Mouse (Mus musculus) liver, embryonic 12.5 days (tissue): Measurements from ENCODE around the gene Etv2. TPM values are rescaled to one million over a fixed set of nuclear protein-coding genes. Genes with fewer than 3 reads are reported as not detected.

Source experiments
- microRNA-seq: library from miRNA; unstranded; fragments of <30 nt; microRNA quantifications from one replicate; pipeline ENCODE4, GENCODE M21; 2017
- polyA plus RNA-seq: library from polyadenylated mRNA; unstranded; fragments of >200 nt; fragmentation: Nextera tagmentation; extraction: Ambion mirVana; gene quantifications from 2 replicates; pipeline ENCODE4 v1.2.1, GENCODE M21; 2016

Gene Etv2
- polyA plus RNA-seq, 1 experiment from 2014 or later, result 0.19 TPM

Small RNA genes lying within 50 kb of the gene (microRNA-seq; reads per million reads assigned to microRNA genes)
- not detected for gene Mir3569

Other genes with a start within 250 kb of the Etv2 start
- gene Tyrobp, start 222.1 kb downstream of the Etv2 start, polyA plus RNA-seq, result 51.1 and 52.7 TPM in 2 replicates
- gene Hcst, start 216.0 kb downstream of the Etv2 start, polyA plus RNA-seq, result 3.0 and 4.1 TPM in 2 replicates
- gene Nfkbid, start 214.1 kb downstream of the Etv2 start, polyA plus RNA-seq, result 1.5 and 2.1 TPM in 2 replicates
- 7.5 and 8.2 TPM in 2 replicates for gene Aplp1, start 190.3 kb downstream of the Etv2 start, polyA plus RNA-seq
- gene Kirrel2, start 178.2 kb downstream of the Etv2 start, polyA plus RNA-seq, result 0.05 and 0.17 TPM in 2 replicates
- 0.14 and 0.18 TPM in 2 replicates for gene Nphs1, start 177.5 kb downstream of the Etv2 start, polyA plus RNA-seq
- gene Prodh2, start 142.2 kb downstream of the Etv2 start, polyA plus RNA-seq, result 21.1 and 22.3 TPM in 2 replicates
- 4.0 and 4.8 TPM in 2 replicates for gene Arhgap33, start 100.8 kb downstream of the Etv2 start, polyA plus RNA-seq
- 5.0 and 5.4 TPM in 2 replicates for gene Hspb6, start 83.7 kb downstream of the Etv2 start, polyA plus RNA-seq
- 5.3 and 5.6 TPM in 2 replicates for gene Proser3, start 83.6 kb downstream of the Etv2 start, polyA plus RNA-seq
- gene Lin37, start 76.0 kb downstream of the Etv2 start, polyA plus RNA-seq, result 30.3 and 31.4 TPM in 2 replicates
- gene U2af1l4, start 72.6 kb downstream of the Etv2 start, polyA plus RNA-seq, result 51.9 and 55.1 TPM in 2 replicates
- gene Gm49396, start 72.5 kb downstream of the Etv2 start, polyA plus RNA-seq, result 5.8 and 6.7 TPM in 2 replicates
- 83.3 and 87.9 TPM in 2 replicates for gene Psenen, start 72.2 kb downstream of the Etv2 start, polyA plus RNA-seq
- gene Igflr1, start 70.4 kb downstream of the Etv2 start, polyA plus RNA-seq, result 3.0 and 3.9 TPM in 2 replicates
- gene Kmt2b, start 47.1 kb downstream of the Etv2 start, polyA plus RNA-seq, result 4.5 and 4.9 TPM in 2 replicates
- 0.17 and 0.20 TPM in 2 replicates for gene Zbtb32, start 36.9 kb downstream of the Etv2 start, polyA plus RNA-seq
- gene Upk1a, start 23.0 kb downstream of the Etv2 start, polyA plus RNA-seq, result 0.25 and 0.33 TPM in 2 replicates
- gene Cox6b1, start 9.7 kb downstream of the Etv2 start, polyA plus RNA-seq, result 691 and 732 TPM in 2 replicates
- gene Rbm42, start 14.5 kb upstream of the Etv2 start, polyA plus RNA-seq, result 83.1 and 83.5 TPM in 2 replicates
- gene Haus5, start 29.1 kb upstream of the Etv2 start, polyA plus RNA-seq, result 47.8 and 50.4 TPM in 2 replicates
- not detected in 2 replicates for gene Pmis2, start 35.8 kb upstream of the Etv2 start, polyA plus RNA-seq
- gene 2200002J24Rik, start 63.1 kb upstream of the Etv2 start, polyA plus RNA-seq, result 0.65 and 1.0 TPM in 2 replicates
- gene Atp4a, start 76.4 kb upstream of the Etv2 start, polyA plus RNA-seq, result 1.8 and 1.9 TPM in 2 replicates
- 125 and 126 TPM in 2 replicates for gene Tmem147, start 93.7 kb upstream of the Etv2 start, polyA plus RNA-seq
- not detected in 2 replicates for gene Gapdhs, start 107.8 kb upstream of the Etv2 start, polyA plus RNA-seq
- gene Sbsn, start 115.6 kb upstream of the Etv2 start, polyA plus RNA-seq, result 0.19 and 0.41 TPM in 2 replicates
- not detected in 2 replicates for gene Dmkn, start 127.9 kb upstream of the Etv2 start, polyA plus RNA-seq
- gene Krtdap, start 152.0 kb upstream of the Etv2 start, polyA plus RNA-seq, result not detected in 2 replicates
- 0.21 and 0.53 TPM in 2 replicates for gene Ffar2, start 187.9 kb upstream of the Etv2 start, polyA plus RNA-seq
- gene Ffar3, start 220.3 kb upstream of the Etv2 start, polyA plus RNA-seq, result not detected in 2 replicates
- not detected in 2 replicates for gene Ffar1, start 225.7 kb upstream of the Etv2 start, polyA plus RNA-seq
- 0.21 and 0.38 TPM in 2 replicates for gene Cd22, start 244.5 kb upstream of the Etv2 start, polyA plus RNA-seq